Mouse (Mus musculus) hindbrain, postnatal 0 days (tissue): ENCODE results near the gene Pak1. TPM values are rescaled to one million over a fixed set of nuclear protein-coding genes. Genes with fewer than 3 reads are reported as not detected.
A peak's percentile ranks its signal among the peaks of the same experiment; 100 is the strongest.

ENCODE experiments used
- ATAC-seq: fragments of 200-750 bp; cut with Nextera tagmentation; 2 replicates; pipeline ENCODE4 v1.8.0; 2017; ENCODE audit warnings: mild to moderate bottlenecking, moderate TSS enrichment, moderate library complexity
- DNase-seq: peaks from one replicate; pipeline ENCODE4 v3.0.0-alpha.2; 2015; ENCODE audit warnings: low spot score
- H3K27ac ChIP-seq: fragments of 300-500 bp; sonication (generic); 2 replicates; pipeline ENCODE4 v1.5.1; 2014; ENCODE audit warnings: mild to moderate bottlenecking
- H3K27me3 ChIP-seq: fragments of 300-500 bp; sonication (generic); 2 replicates; pipeline ENCODE4 v1.6.1; 2014; ENCODE audit warnings: low read length, mixed read lengths; ENCODE audit not compliant: insufficient read depth
- H3K36me3 ChIP-seq: fragments of 300-500 bp; sonication (generic); 2 replicates; pipeline ENCODE4 v1.6.1; 2014; ENCODE audit warnings: low read length, mixed read lengths; ENCODE audit not compliant: insufficient read depth
- H3K4me1 ChIP-seq: fragments of 300-500 bp; sonication (generic); 2 replicates; pipeline ENCODE4 v1.6.1; 2014; ENCODE audit warnings: antibody characterized with exemption, low read length, mixed read lengths; ENCODE audit not compliant: insufficient read depth
- H3K4me2 ChIP-seq: fragments of 300-500 bp; sonication (generic); 2 replicates; pipeline ENCODE4 v1.6.1; 2014; ENCODE audit warnings: low read depth, mild to moderate bottlenecking, low read length, moderate library complexity, mixed read lengths
- H3K4me3 ChIP-seq: fragments of 300-500 bp; sonication (generic); 2 replicates; pipeline ENCODE4 v1.5.1; 2014; ENCODE audit warnings: low read length
- H3K9ac ChIP-seq: fragments of 300-500 bp; sonication (generic); replicated peaks from 2 replicates; pipeline ENCODE4 v1.6.1; 2014; ENCODE audit warnings: mild to moderate bottlenecking, low read length, moderate library complexity, mixed read lengths
- H3K9me3 ChIP-seq: fragments of 300-500 bp; sonication (generic); 2 replicates; pipeline ENCODE4 v1.6.1; 2016; ENCODE audit warnings: low read length, mixed read lengths
- CTCF ChIP-seq: IDR thresholded peaks from 2 replicates; pipeline ENCODE4 v1.5.1; 2016; ENCODE audit warnings: antibody characterized with exemption, control low read depth, low read depth
- WGBS: fragments of 180-500 bp; shearing (Covaris S2); extraction: QIAGEN DNeasy Blood & Tissue Kit; methylation state at CpG from one replicate; pipeline ENCODE4 v1.1.7; 2014; 5-methylcytosine and 5-hydroxymethylcytosine counted together
- polyA plus RNA-seq: library from polyadenylated mRNA; unstranded; fragments of >200 nt; fragmentation: Nextera tagmentation; extraction: Ambion mirVana; gene quantifications from 2 replicates; pipeline ENCODE4 v1.2.1, GENCODE M21; 2015
- total RNA-seq: library from RNA; depleted of rRNA; stranded (reverse); fragments of >200 nt; gene quantifications from 2 replicates; pipeline ENCODE4 v1.2.3, GENCODE M21; 2014

The Pak1 gene
- total and polyA plus RNA-seq, 2 experiments from 2014 or later = 114 to 125 TPM

DNA sequence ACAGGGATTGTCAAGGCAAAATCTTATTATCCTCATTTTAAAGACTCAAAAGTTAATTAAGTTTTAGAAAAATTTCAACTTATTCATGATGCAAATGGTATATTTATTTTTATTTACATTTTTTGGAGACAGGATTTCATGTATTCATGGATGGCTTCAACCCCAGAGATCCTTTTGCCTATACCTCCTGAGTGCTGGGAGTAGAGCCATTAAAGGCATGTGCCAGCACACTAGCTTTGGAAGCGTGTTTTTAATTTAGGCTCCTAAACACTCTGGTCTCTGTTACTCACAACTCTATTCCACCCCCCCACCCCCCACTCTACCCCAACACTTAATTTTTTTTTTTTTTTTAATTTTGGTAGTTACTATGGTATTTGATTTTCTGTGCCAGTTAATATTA is 80.4 kb downstream of the Pak1 start:
- H3K4me1 ChIP-seq = peaks cover 8% of the 10 kb centered on the region
- no peak for TF ChIP-seq CTCF
- ATAC-seq = no peak

DNA sequence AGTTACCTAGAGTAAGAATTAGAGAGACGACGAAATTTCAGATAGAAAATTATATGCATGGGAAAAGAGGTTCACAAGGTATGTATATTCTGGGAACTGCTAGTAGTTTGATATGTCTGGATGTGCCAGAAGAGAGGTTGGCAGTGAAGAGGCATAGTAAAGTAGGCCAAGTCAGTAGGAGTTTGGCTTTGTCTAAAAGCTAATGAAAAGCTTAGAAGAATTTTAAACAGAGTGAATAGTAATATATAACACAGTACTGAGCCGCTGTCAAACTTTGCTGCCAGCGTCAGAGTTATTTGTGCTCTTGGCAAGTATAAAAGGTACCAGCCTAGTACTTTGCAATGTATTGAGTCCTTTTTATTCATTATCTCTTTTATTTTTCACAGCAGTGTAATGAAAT is 84.1 kb downstream of the Pak1 start:
- WGBS = 55% methylated on average over 4 of the region's 4 CpGs
- DNase-seq (peak; percentile 45), ATAC-seq (no peak; the same call in 1 of the 2 replicates)
- Histone ChIP-seq H3K4me2 (no peak overlapping the region), H3K27me3 (no peaks in the 10 kb centered on the region), H3K9ac (no peak overlapping the region), H3K4me3 (no peak overlapping the region), H3K4me1 (peaks cover 8% of the 10 kb centered on the region; the same call in 1 of the 2 replicates), H3K36me3 (no peaks in the 10 kb centered on the region), H3K27ac (peak overlapping the region; percentile 28), H3K9me3 (no peaks in the 10 kb centered on the region)
- no peak for TF ChIP-seq CTCF

More for the DNA sequence above, 80.4 kb downstream of the Pak1 start:
- Histone ChIP-seq H3K9me3 (no peaks in the 10 kb centered on the region), H3K4me2 (no peak overlapping the region), H3K4me3 (no peak overlapping the region), H3K27ac (no peak overlapping the region), H3K27me3 (no peaks in the 10 kb centered on the region), H3K9ac (no peak overlapping the region), H3K36me3 (no peaks in the 10 kb centered on the region)
- DNase-seq = no peak
- whole genome bisulfite sequencing = 68% methylated on average over 1 of the region's 1 CpGs

DNA sequence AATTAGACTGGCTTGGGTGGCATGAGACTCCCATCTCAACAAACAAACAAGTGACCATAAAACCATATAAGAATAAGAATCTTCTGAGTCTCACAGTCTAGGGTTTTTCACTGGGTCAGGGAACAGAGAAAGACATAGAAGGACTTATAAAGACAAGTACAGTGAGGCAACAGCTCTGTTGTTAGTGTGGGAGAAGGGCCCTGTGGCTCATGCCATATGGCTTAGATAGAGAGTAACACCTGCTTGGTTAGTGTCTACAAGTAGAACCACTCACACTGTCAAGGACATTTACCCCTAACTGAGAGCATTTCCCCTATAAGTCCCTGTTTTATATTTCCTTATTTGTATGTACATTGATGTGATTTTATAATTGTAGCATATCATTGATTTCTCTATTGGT is 85.0 kb downstream of the Pak1 start:
- Histone ChIP-seq H3K9ac (no peak overlapping the region), H3K27ac (peak overlapping the region; percentile 28; the same call in 1 of the 2 replicates), H3K9me3 (no peaks in the 10 kb centered on the region), H3K4me2 (no peak overlapping the region), H3K4me3 (no peak overlapping the region), H3K36me3 (no peaks in the 10 kb centered on the region), H3K4me1 (peaks cover 8% of the 10 kb centered on the region; the same call in 1 of the 2 replicates), H3K27me3 (no peaks in the 10 kb centered on the region)
- ATAC-seq (no peak), DNase-seq (peak; percentile 28)
- no peak for TF ChIP-seq CTCF

- no peaks in the 10 kb centered on the region for H3K36me3 ChIP-seq
- DNase-seq (no peak), ATAC-seq (no peak)
- WGBS = 86% methylated on average over 7 of the region's 7 CpGs
- no peaks in the 10 kb centered on the region for H3K9me3 ChIP-seq
- TF ChIP-seq CTCF = no peak
- H3K4me2 ChIP-seq = no peak overlapping the region
- H3K27ac ChIP-seq = no peak overlapping the region
- no peaks in the 10 kb centered on the region for H3K4me1 ChIP-seq
- H3K27me3 ChIP-seq = no peaks in the 10 kb centered on the region
- H3K9ac ChIP-seq = no peak overlapping the region
- no peak overlapping the region for H3K4me3 ChIP-seq
Observed at GRCm38 (mm10) chr7:97877846-97878538, 89.7 kb downstream of the Pak1 start.

GRCm38 (mm10) chr7:97911646-97912045 is 123.3 kb downstream of the Pak1 start:
- no peak overlapping the region for H3K9ac ChIP-seq
- DNase-seq = no peak
- no peak for TF ChIP-seq CTCF
- H3K27me3 ChIP-seq = no peaks in the 10 kb centered on the region
- no peak overlapping the region for H3K27ac ChIP-seq
- 87% methylated on average over 3 of the region's 3 CpGs for WGBS
- peaks cover 25% of the 10 kb centered on the region for H3K36me3 ChIP-seq
- H3K4me2 ChIP-seq = no peak overlapping the region
- no peak overlapping the region for H3K4me3 ChIP-seq
- no peaks in the 10 kb centered on the region for H3K4me1 ChIP-seq
- no peak for ATAC-seq
- no peaks in the 10 kb centered on the region for H3K9me3 ChIP-seq

GRCm38 (mm10) chr7:97914833-97915516 is 126.6 kb downstream of the Pak1 start:
- ATAC-seq (no peak), DNase-seq (peak; percentile 55)
- Histone ChIP-seq H3K36me3 (peaks cover 13% of the 10 kb centered on the region; the same call in 1 of the 2 replicates), H3K9me3 (no peaks in the 10 kb centered on the region), H3K4me1 (no peaks in the 10 kb centered on the region), H3K27me3 (no peaks in the 10 kb centered on the region), H3K4me3 (no peak overlapping the region), H3K4me2 (no peak overlapping the region), H3K27ac (no peak overlapping the region), H3K9ac (no peak overlapping the region)
- 60% methylated on average over 2 of the region's 2 CpGs for WGBS
- no peak for TF ChIP-seq CTCF

DNA sequence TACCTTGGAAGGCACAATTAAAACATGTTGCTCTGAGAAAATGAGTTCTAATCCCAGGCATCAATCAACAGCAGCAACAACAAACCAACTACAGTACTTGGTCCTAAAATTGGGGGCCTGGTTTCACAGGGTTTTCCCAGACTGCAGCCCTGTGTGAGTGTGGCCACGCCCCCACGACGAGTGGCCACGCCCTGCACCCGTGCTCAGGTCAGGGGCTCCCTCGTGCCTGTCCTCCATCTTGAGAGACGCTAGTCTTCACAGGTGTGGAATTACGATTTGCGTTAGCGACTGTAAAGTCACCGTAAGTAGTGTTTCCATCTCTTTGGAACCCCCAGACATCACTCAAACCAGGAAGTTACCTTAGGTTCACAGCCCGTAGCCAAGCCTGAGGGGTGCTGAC is 131.4 kb downstream of the Pak1 start, which contains the start of gene Gdpd4:
TSS of gene Gdpd4 (plus strand) at position 214 of the 400 bp plus-strand sequence.
- Histone ChIP-seq H3K9ac (no peak within 1 kb of the TSS), H3K27me3 (no peaks in the 10 kb centered on the region), H3K4me3 (no peak within 1 kb of the TSS), H3K4me2 (no peak within 1 kb of the TSS), H3K4me1 (no peaks in the 10 kb centered on the region), H3K27ac (no peak within 1 kb of the TSS), H3K36me3 (no peaks in the 10 kb centered on the region), H3K9me3 (no peaks in the 10 kb centered on the region)
- WGBS = 76% methylated on average over 12 of the region's 12 CpGs
- no peak for DNase-seq
- TF ChIP-seq CTCF = no peak
- no peak for ATAC-seq
